ENCODE assay signal across 8 mouse cellular contexts in genomic region chr12:102416391-102416837, GRCm38 (mm10). TPM values are rescaled to one million over a fixed set of nuclear protein-coding genes. Genes with fewer than 3 reads are reported as not detected.
DNase-seq lines count a peak whose midpoint lies in the region; ATAC-seq and TF ChIP-seq lines count a peak whose summit lies in the region.

No protein-coding gene starts in this region.

- no peak overlapping the region for H3K4me3 ChIP-seq in hindbrain, embryonic 15.5 days
- no peak overlapping the region for H3K4me3 ChIP-seq in hindbrain, embryonic 16.5 days (ENCODE audit: low read length)
- H3K4me3 ChIP-seq in bone marrow macrophage, adult 2 months (ENCODE audit: insufficient read depth, low read length): no peak overlapping the region

- no peak for TF ChIP-seq CTCF in bone marrow macrophage, adult 2 months (IDR thresholded peaks at IDR 0.05; ENCODE audit: low read depth, low read length)

- H3K4me1 ChIP-seq in hindbrain, embryonic 15.5 days (replicated peaks): peaks cover 11% of the 10 kb centered on the region
- peaks cover 4% of the 10 kb centered on the region; the same call in 1 of the 2 replicates for H3K4me1 ChIP-seq in hindbrain, embryonic 16.5 days (ENCODE audit: control insufficient read depth, insufficient read depth, low read depth, low read length)
- peaks cover 44% of the 10 kb centered on the region for H3K4me1 ChIP-seq in bone marrow macrophage, adult 2 months (ENCODE audit: control insufficient read depth, insufficient read depth, low read length)

- H3K36me3 ChIP-seq in hindbrain, embryonic 15.5 days: peaks cover 13% of the 10 kb centered on the region
- peaks cover 3% of the 10 kb centered on the region; the same call in 1 of the 2 replicates for H3K36me3 ChIP-seq in hindbrain, embryonic 16.5 days (ENCODE audit: control insufficient read depth, insufficient read depth, low read length)

- 44% methylated on average over 7 of the region's 7 CpGs for WGBS in hindbrain, embryonic 15.5 days
- 44% methylated on average over 7 of the region's 7 CpGs for WGBS in hindbrain, embryonic 16.5 days

- no peak overlapping the region for H3K4me2 ChIP-seq in hindbrain, embryonic 15.5 days
- no peak overlapping the region for H3K4me2 ChIP-seq in hindbrain, embryonic 16.5 days (ENCODE audit: low read length)

- H3K9ac ChIP-seq in hindbrain, embryonic 15.5 days: no peak overlapping the region
- no peak overlapping the region for H3K9ac ChIP-seq in hindbrain, embryonic 16.5 days (ENCODE audit: low read depth, low read length)

- peak; percentile 78 to 87 for DNase-seq in heart, adult 18-20 months
- peak; percentile 30 to 39 for DNase-seq in left cerebral cortex, adult 18-20 months (ENCODE audit: low spot score in 2 of 2)
- peak; percentile 13 for DNase-seq in right cerebral cortex, postnatal 14 days
- DNase-seq in spleen, postnatal 14 days (ENCODE audit: low spot score in 2 of 2): no peak
- no peak for DNase-seq in urinary bladder, postnatal 4 days (ENCODE audit: low spot score in 2 of 2)

- no peak overlapping the region for H3K27ac ChIP-seq in hindbrain, embryonic 15.5 days (replicated peaks)
- no peak overlapping the region for H3K27ac ChIP-seq in hindbrain, embryonic 16.5 days (ENCODE audit: low read depth, low read length)
- H3K27ac ChIP-seq in bone marrow macrophage, adult 2 months (ENCODE audit: insufficient read depth, low read depth, low read length): peak overlapping the region; percentile 33

- TF ChIP-seq POLR2A in bone marrow macrophage, adult 2 months (IDR thresholded peaks at IDR 0.05; ENCODE audit: borderline replicate concordance, low read depth, low read length): no peak

- 0 out of 2 replicates have a peak, but pooled peaks have one; percentile 27 for ATAC-seq in hindbrain, embryonic 15.5 days (ENCODE audit: low FRiP score, low read depth)
- ATAC-seq in hindbrain, embryonic 16.5 days: no peak

- no peaks in the 10 kb centered on the region for H3K27me3 ChIP-seq in hindbrain, embryonic 15.5 days
- no peaks in the 10 kb centered on the region for H3K27me3 ChIP-seq in hindbrain, embryonic 16.5 days (replicated peaks; ENCODE audit: control insufficient read depth, insufficient read depth, low read length)

- H3K9me3 ChIP-seq in hindbrain, embryonic 15.5 days: no peaks in the 10 kb centered on the region
- no peaks in the 10 kb centered on the region for H3K9me3 ChIP-seq in hindbrain, embryonic 16.5 days (ENCODE audit: control insufficient read depth, low read length)

RNA-seq across cellular contexts. Expression of gene Lgmn, which starts 23.2 kb away (rescaled TPM):
- 104 and 109 TPM in 2 replicates for polyA plus RNA-seq in hindbrain, embryonic 15.5 days (2015; fragmentation: Nextera tagmentation; extraction: Ambion mirVana)
- 127 and 141 TPM in 2 replicates for polyA plus RNA-seq in hindbrain, embryonic 16.5 days (2015; fragmentation: Nextera tagmentation; extraction: Ambion mirVana)
- 1,528 and 1,623 TPM in 2 replicates for polyA plus RNA-seq in bone marrow macrophage, adult 2 months (2012; ENCODE audit: insufficient read depth, insufficient read length, missing spikeins)
- total RNA-seq in heart, adult 18-20 months (2021): 10 to 100 TPM; 60.6 to 61.5 TPM
- total RNA-seq in left cerebral cortex, adult 18-20 months (2021): 100 to 1,000 TPM in 1 of 2 experiments, 10 to 100 TPM in 1; 99.1 to 102 TPM

RNA-seq across cellular contexts. Expression of gene Golga5, which starts 52.5 kb away (rescaled TPM):
- 25.7 and 26.0 TPM in 2 replicates for polyA plus RNA-seq in hindbrain, embryonic 15.5 days (2015; fragmentation: Nextera tagmentation; extraction: Ambion mirVana)
- polyA plus RNA-seq in hindbrain, embryonic 16.5 days (2015; fragmentation: Nextera tagmentation; extraction: Ambion mirVana): 24.7 and 28.9 TPM in 2 replicates
- 28.1 and 30.3 TPM in 2 replicates for polyA plus RNA-seq in bone marrow macrophage, adult 2 months (2012; ENCODE audit: insufficient read depth, insufficient read length, missing spikeins)
- 10 to 100 TPM; 25.7 to 28.3 TPM for total RNA-seq in heart, adult 18-20 months (2021)
- 10 to 100 TPM; 25.7 to 25.9 TPM for total RNA-seq in left cerebral cortex, adult 18-20 months (2021)

Comparison
In these comparisons a context has a peak if more than half of its experiments do, and no peak if none do; other contexts are left out.
1. DNase-seq: peak in heart, adult 18-20 months (2 of 2), left cerebral cortex, adult 18-20 months (2 of 2) and right cerebral cortex, postnatal 14 days (single experiment); none in spleen, postnatal 14 days (0 of 2) and urinary bladder, postnatal 4 days (0 of 2).
2. RNA of gene Lgmn, which starts 23.2 kb away (polyA plus RNA-seq): 1,528 to 1,623 TPM in bone marrow macrophage, adult 2 months; 127 to 141 TPM in hindbrain, embryonic 16.5 days and 104 to 109 TPM in hindbrain, embryonic 15.5 days; every median in the first group is over 10 times any median in the second.